Mouse (Mus musculus): ENCODE results near the gene Drc7.

DNA sequence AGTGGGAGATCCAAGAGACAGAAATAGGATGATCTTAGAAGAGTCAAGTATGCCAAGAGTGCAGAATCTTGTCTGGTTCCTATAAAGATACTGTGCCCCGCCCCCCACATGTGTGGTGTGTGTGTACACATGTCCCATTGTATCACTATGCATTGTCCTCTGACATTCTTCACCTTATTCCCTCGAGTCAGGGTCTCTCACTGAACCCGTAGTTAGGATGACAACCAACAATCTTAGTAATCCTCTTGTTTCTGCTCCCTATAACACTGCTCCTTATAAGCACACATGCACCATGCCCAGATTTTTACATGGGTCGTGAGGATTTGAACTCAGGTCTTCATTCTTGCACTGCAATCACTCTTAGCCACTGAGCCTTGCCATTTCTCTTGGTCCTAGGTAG is 24.4 kb downstream of the Drc7 start:
- no peak for TF ChIP-seq CTCF (IDR thresholded peaks at IDR 0.05)
- TF ChIP-seq POLR2A (IDR thresholded peaks at IDR 0.05; ENCODE audit: insufficient read depth, low read depth, low read length) = no peak
- no peak for TF ChIP-seq EP300 (IDR thresholded peaks at IDR 0.05; ENCODE audit: insufficient read depth, low read depth, low read length)

All from heart, adult 2 months (tissue).